Mouse (Mus musculus) heart, embryonic 10.5 days (tissue): ENCODE data around the gene Plekhg3. TPM values are rescaled to one million over a fixed set of nuclear protein-coding genes. Genes with fewer than 3 reads are reported as not detected.

Source experiments
- DNase-seq: peaks from one replicate; pipeline ENCODE4 v3.0.0-alpha.2; 2017; ENCODE audit warnings: low spot score
- H3K27ac ChIP-seq: fragments of 300-500 bp; sonication (generic); 2 replicates; pipeline ENCODE4 v1.5.1; 2016; ENCODE audit warnings: mild to moderate bottlenecking
- H3K27me3 ChIP-seq: fragments of 300-500 bp; sonication (generic); 2 replicates; pipeline ENCODE4 v1.6.1; 2016; ENCODE audit warnings: mild to moderate bottlenecking; ENCODE audit not compliant: poor library complexity, insufficient read depth, severe bottlenecking
- H3K36me3 ChIP-seq: fragments of 300-500 bp; sonication (generic); 2 replicates; pipeline ENCODE4 v1.6.1; 2016; ENCODE audit warnings: mild to moderate bottlenecking, moderate library complexity
- H3K4me1 ChIP-seq: fragments of 300-500 bp; sonication (generic); 2 replicates; pipeline ENCODE4 v1.6.1; 2016; ENCODE audit warnings: mild to moderate bottlenecking
- H3K4me3 ChIP-seq: fragments of 300-500 bp; sonication (generic); 2 replicates; pipeline ENCODE4 v1.5.1; 2016; ENCODE audit warnings: mild to moderate bottlenecking, moderate library complexity
- H3K9me3 ChIP-seq: fragments of 300-500 bp; sonication (generic); 2 replicates; pipeline ENCODE4 v1.6.1; 2016; ENCODE audit warnings: mild to moderate bottlenecking, moderate library complexity
- whole genome bisulfite sequencing: fragments of 180-500 bp; shearing (Covaris S2); methylation state at CpG from one replicate; pipeline ENCODE4 v1.1.7; 2016; 5-methylcytosine and 5-hydroxymethylcytosine counted together
- polyA plus RNA-seq: library from polyadenylated mRNA; unstranded; fragments of >200 nt; fragmentation: Nextera tagmentation; extraction: Ambion mirVana; gene quantifications from 2 replicates; pipeline ENCODE4 v1.2.1, GENCODE M21; 2016

The Plekhg3 gene
- polyA plus RNA-seq, 1 experiment from 2014 or later, result 5.1 TPM

DNA sequence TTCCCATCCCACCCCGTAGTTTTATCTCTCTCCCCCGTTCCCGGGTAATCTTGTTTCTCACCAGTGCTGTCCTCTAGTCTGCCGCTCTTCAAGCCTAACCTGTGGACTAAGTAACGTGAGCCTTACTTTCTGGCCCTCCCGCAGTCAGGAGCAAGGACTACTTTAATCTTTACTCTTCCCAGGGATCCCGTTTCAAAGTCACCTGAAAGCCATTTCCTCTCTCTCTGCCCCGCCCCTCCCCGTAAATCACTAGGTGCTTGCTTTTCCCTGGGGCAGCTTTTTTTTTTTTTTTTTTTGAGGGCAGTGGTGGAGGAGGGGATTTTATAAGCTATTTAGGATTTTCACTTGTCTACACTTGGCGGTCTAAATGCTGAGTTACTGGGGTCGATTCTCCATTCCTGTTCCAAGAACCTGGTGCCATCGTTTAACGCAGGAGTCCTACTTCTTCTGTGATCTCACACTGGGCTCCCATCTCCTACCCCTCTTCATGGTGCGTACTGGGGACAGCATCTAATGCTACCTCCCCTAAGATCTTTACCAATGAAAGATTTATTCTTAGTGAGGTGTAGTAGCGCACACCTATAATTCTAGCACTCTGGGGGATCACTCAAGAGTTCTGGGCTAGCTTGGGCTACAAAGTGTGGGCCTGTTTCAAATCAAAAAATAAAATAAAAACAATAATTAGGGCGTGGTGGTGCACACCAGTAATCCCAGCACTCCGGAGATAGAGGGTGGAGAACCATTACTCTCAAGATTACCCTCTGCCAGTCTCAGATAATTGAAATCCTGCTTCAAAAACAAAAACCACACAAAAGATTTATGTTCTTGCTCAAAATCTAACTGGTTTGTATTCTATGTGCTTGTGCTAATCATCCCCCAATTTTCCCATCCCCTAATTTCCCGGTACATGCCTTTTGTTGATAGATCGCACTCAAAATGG lies 1.6 kb downstream of the Plekhg3 start:
- 1% methylated on average over 19 of the region's 19 CpGs for WGBS
- Histone ChIP-seq H3K4me3 (peak overlapping the region; percentile 80), H3K27ac (peak overlapping the region; percentile 92), H3K27me3 (peaks cover 51% of the 10 kb centered on the region), H3K36me3 (no peaks in the 10 kb centered on the region), H3K9me3 (no peaks in the 10 kb centered on the region), H3K4me1 (peaks cover 58% of the 10 kb centered on the region)
- no peak for DNase-seq

GRCm38 (mm10) chr12:76532926-76533376 lies 2.3 kb downstream of the Plekhg3 start:
- no peak for DNase-seq
- Histone ChIP-seq H3K36me3 (no peaks in the 10 kb centered on the region), H3K27ac (peak overlapping the region; percentile 92), H3K9me3 (no peaks in the 10 kb centered on the region), H3K4me1 (peaks cover 58% of the 10 kb centered on the region), H3K27me3 (peaks cover 51% of the 10 kb centered on the region), H3K4me3 (peak overlapping the region; percentile 80)
- WGBS, result under 1% methylated on average over 31 of the region's 31 CpGs

GRCm38 (mm10) chr12:76533377-76534222 lies 2.9 kb downstream of the Plekhg3 start:
- Histone ChIP-seq H3K4me1 (peaks cover 63% of the 10 kb centered on the region), H3K4me3 (peak overlapping the region; percentile 80), H3K27ac (peak overlapping the region; percentile 92), H3K36me3 (no peaks in the 10 kb centered on the region), H3K27me3 (peaks cover 46% of the 10 kb centered on the region), H3K9me3 (no peaks in the 10 kb centered on the region)
- WGBS, result under 1% methylated on average over 73 of the region's 74 CpGs
- DNase-seq, result peak; percentile 87

- Histone ChIP-seq H3K4me3 (peak overlapping the region; percentile 80), H3K27me3 (peaks cover 40% of the 10 kb centered on the region), H3K4me1 (peaks cover 63% of the 10 kb centered on the region), H3K9me3 (no peaks in the 10 kb centered on the region), H3K27ac (peak overlapping the region; percentile 92), H3K36me3 (no peaks in the 10 kb centered on the region)
- no peak for DNase-seq
- 1% methylated on average over 11 of the region's 11 CpGs for WGBS
Observed at GRCm38 (mm10) chr12:76534233-76534632, 3.5 kb downstream of the Plekhg3 start.

GRCm38 (mm10) chr12:76534641-76535283 lies 4.1 kb downstream of the Plekhg3 start:
- peak overlapping the region; percentile 80 for H3K4me3 ChIP-seq
- peaks cover 36% of the 10 kb centered on the region for H3K27me3 ChIP-seq
- peak overlapping the region; percentile 92 for H3K27ac ChIP-seq
- H3K9me3 ChIP-seq, result no peaks in the 10 kb centered on the region
- 6% methylated on average over 9 of the region's 9 CpGs for WGBS
- H3K36me3 ChIP-seq, result peaks cover 3% of the 10 kb centered on the region; the same call in 1 of the 2 replicates
- H3K4me1 ChIP-seq, result peaks cover 63% of the 10 kb centered on the region
- no peak for DNase-seq

DNA sequence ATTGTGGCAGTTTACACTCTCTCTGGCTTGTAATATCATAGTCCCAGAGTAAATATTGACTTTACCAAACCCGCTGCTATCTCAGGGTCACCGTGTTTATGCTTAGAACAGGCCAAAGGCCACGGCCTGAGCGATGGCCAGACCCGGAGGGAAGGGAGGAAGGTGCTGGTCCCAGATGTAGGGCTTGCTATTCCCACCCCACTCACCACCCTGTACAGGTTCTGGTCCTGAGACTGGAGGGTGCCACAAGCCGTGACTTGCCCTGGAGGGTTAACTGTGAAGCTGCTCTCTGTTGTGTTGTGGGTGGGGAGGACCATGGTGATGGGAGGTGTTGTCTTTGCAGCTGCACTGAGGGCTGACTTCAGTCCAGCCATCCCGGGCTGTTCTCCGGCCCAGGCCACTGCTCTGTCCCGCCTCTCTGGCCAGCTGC lies 4.8 kb downstream of the Plekhg3 start:
- 29% methylated on average over 9 of the region's 9 CpGs for WGBS
- Histone ChIP-seq H3K27ac (peak overlapping the region; percentile 73; the same call in 1 of the 2 replicates), H3K4me1 (peaks cover 63% of the 10 kb centered on the region), H3K27me3 (peaks cover 29% of the 10 kb centered on the region), H3K9me3 (no peaks in the 10 kb centered on the region), H3K4me3 (peak overlapping the region; percentile 80; the same call in 1 of the 2 replicates), H3K36me3 (peaks cover 3% of the 10 kb centered on the region; the same call in 1 of the 2 replicates)
- DNase-seq, result no peak

- 49% methylated on average over 8 of the region's 8 CpGs for WGBS
Observed at GRCm38 (mm10) chr12:76536591-76537153, 6.0 kb downstream of the Plekhg3 start.

DNA sequence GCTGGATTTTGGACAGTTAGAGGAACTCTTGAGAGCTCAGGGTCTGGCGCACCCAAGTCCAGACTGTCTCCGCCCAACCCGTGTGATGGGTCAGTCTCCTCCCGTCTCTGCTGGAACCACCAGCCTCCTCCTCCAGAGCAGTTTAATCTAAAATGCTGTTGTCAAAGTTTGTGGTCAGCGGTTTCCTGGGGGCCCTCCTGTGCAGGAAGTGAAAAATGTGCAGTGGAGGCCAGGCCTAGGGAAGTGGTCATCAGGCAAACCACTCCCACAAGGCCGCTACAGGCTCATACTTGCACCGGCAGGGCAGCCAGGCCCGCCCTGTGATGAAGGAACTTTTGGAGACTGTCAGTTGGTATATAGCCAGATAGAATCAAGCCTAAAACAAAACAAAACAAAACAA lies 6.7 kb downstream of the Plekhg3 start:
- no peaks in the 10 kb centered on the region for H3K9me3 ChIP-seq
- peaks cover 11% of the 10 kb centered on the region; the same call in 1 of the 2 replicates for H3K27me3 ChIP-seq
- peaks cover 3% of the 10 kb centered on the region; the same call in 1 of the 2 replicates for H3K36me3 ChIP-seq
- peaks cover 60% of the 10 kb centered on the region for H3K4me1 ChIP-seq
- WGBS, result 78% methylated on average over 8 of the region's 8 CpGs
- H3K4me3 ChIP-seq, result no peak overlapping the region
- DNase-seq, result no peak
- H3K27ac ChIP-seq, result no peak overlapping the region

More at GRCm38 (mm10) chr12:76536591-76537153, 6.0 kb downstream of the Plekhg3 start:
- DNase-seq, result no peak
- peaks cover 3% of the 10 kb centered on the region; the same call in 1 of the 2 replicates for H3K36me3 ChIP-seq
- no peak overlapping the region for H3K4me3 ChIP-seq
- H3K4me1 ChIP-seq, result peaks cover 63% of the 10 kb centered on the region
- H3K27ac ChIP-seq, result peak overlapping the region; percentile 56
- peaks cover 17% of the 10 kb centered on the region; the same call in 1 of the 2 replicates for H3K27me3 ChIP-seq
- no peaks in the 10 kb centered on the region for H3K9me3 ChIP-seq

DNA sequence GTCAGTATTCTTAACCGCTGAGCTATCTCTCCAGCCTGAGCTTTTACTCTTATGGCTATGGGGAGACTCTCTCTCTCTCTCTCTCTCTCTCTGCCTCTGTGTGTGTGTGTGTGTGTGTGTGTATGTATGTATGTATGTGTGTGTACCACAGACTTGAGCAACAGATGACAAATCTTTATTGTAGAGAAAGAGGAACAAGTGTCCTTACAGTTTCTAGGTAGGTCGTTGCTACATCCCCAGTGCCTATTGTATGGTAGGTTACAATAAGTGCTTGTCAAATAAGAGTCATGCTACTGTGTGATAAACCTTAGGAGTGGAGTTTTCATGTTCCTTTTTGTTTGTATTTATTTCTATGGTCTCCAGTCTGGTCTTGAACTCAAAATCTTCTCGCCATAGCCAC lies 9.5 kb downstream of the Plekhg3 start:
- H3K27ac ChIP-seq, result no peak overlapping the region
- no peaks in the 10 kb centered on the region for H3K27me3 ChIP-seq
- H3K36me3 ChIP-seq, result peaks cover 3% of the 10 kb centered on the region; the same call in 1 of the 2 replicates
- 84% methylated on average over 3 of the region's 3 CpGs for WGBS
- peaks cover 34% of the 10 kb centered on the region for H3K4me1 ChIP-seq
- H3K9me3 ChIP-seq, result no peaks in the 10 kb centered on the region
- DNase-seq, result no peak
- H3K4me3 ChIP-seq, result no peak overlapping the region

DNA sequence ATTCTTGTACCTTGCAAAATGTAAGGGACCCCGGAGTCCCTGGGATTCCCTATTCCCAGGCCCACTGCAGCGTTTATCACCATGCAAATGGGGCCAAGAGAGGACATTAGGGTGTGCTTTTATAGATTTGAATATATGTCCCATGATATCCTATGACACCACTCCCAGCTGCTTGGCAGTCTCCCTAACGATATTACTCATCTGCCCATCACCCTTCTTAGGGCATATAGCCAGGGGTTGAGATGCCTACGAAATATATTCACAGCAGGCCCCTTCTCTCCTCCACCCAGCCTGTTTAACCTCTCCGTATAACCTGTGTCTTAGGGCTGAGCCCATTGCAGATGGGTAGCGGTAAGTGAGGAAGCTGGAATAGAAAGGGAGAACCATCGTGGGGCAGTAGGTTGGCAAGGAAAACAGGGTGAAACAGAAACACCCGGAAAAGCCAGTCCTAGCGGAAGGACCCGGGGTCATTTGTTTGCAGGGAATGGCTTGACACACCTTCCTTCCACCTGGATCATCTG lies 10.1 kb downstream of the Plekhg3 start:
- WGBS, result 78% methylated on average over 10 of the region's 10 CpGs
- no peak for DNase-seq
- H3K4me3 ChIP-seq, result no peak overlapping the region
- H3K9me3 ChIP-seq, result no peaks in the 10 kb centered on the region
- no peak overlapping the region for H3K27ac ChIP-seq
- H3K27me3 ChIP-seq, result no peaks in the 10 kb centered on the region; the same call in 1 of the 2 replicates
- peaks cover 34% of the 10 kb centered on the region for H3K4me1 ChIP-seq
- peaks cover 3% of the 10 kb centered on the region; the same call in 1 of the 2 replicates for H3K36me3 ChIP-seq

GRCm38 (mm10) chr12:76541475-76541874 lies 10.8 kb downstream of the Plekhg3 start:
- Histone ChIP-seq H3K4me1 (peaks cover 34% of the 10 kb centered on the region), H3K27ac (no peak overlapping the region), H3K4me3 (no peak overlapping the region), H3K9me3 (no peaks in the 10 kb centered on the region), H3K27me3 (peaks cover 1% of the 10 kb centered on the region; the same call in 1 of the 2 replicates), H3K36me3 (peaks cover 3% of the 10 kb centered on the region; the same call in 1 of the 2 replicates)
- 42% methylated on average over 8 of the region's 8 CpGs for WGBS
- DNase-seq, result no peak
